Mouse (Mus musculus): ENCODE results near the gene Tmppe.

GRCm38 (mm10) chr9:114367783-114368470 is 33.0 kb upstream of the Tmppe start:
- TF ChIP-seq CTCF (IDR thresholded peaks at IDR 0.05; ENCODE audit: control insufficient read depth, insufficient read depth, low read length) (no peak), POLR2A (IDR thresholded peaks at IDR 0.05; ENCODE audit: borderline replicate concordance, control insufficient read depth, low read depth, low read length) (no peak; the same call in 1 of the 2 replicates)
